Mouse (Mus musculus) heart, adult 2 months (tissue): ENCODE measurements around the gene Fgf23.
A peak's percentile ranks its signal among the peaks of the same experiment; 100 is the strongest.

Experiments used
- CTCF ChIP-seq: fragments of 200-600 bp; IDR thresholded peaks from 2 replicates; pipeline ENCODE4 v1.8.1; 2022; ENCODE audit warnings: antibody characterized with exemption, mild to moderate bottlenecking, moderate library complexity
- EP300 ChIP-seq: fragments of 200-500 bp; IDR thresholded peaks from 2 replicates; pipeline ENCODE4 v1.6.1; 2011; ENCODE audit warnings: low read depth, low read length, control low read depth; ENCODE audit not compliant: insufficient read depth
- POLR2A ChIP-seq: fragments of 200-500 bp; IDR thresholded peaks from 2 replicates; pipeline ENCODE4 v1.6.1; 2011; ENCODE audit warnings: mild to moderate bottlenecking, low read depth, low read length, control low read depth; ENCODE audit not compliant: insufficient read depth

DNA sequence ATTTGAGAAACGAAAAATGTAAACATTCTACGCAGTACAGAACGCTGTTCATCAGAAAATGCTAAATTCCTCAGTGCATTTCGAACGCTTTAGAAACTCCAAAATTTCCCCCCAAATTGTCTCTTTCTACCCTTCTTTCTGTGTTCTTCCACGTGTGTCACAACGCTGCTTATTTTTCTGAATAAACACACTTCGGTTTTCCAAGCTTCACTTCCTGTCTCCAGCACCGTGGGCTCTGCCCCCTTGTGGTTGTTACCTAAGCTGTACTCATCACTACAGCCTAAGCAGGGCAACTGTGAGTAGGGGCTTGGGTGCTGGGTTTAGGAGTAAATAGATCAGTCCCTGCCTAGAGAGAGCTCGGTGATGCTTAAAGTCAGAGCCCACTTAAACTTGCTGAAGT is 37.9 kb upstream of the Fgf23 start:
- TF ChIP-seq CTCF (peak; percentile 72), POLR2A (no peak), EP300 (no peak)
